Mouse (Mus musculus): Measurements from ENCODE around the gene Ube2l3. TPM values are rescaled to one million over a fixed set of nuclear protein-coding genes. Genes with fewer than 3 reads are reported as not detected.
A peak's percentile ranks its signal among the peaks of the same experiment; 100 is the strongest.

Ube2l3 gene
- polyA plus RNA-seq, 1 experiment, result 51.2 TPM

DNA sequence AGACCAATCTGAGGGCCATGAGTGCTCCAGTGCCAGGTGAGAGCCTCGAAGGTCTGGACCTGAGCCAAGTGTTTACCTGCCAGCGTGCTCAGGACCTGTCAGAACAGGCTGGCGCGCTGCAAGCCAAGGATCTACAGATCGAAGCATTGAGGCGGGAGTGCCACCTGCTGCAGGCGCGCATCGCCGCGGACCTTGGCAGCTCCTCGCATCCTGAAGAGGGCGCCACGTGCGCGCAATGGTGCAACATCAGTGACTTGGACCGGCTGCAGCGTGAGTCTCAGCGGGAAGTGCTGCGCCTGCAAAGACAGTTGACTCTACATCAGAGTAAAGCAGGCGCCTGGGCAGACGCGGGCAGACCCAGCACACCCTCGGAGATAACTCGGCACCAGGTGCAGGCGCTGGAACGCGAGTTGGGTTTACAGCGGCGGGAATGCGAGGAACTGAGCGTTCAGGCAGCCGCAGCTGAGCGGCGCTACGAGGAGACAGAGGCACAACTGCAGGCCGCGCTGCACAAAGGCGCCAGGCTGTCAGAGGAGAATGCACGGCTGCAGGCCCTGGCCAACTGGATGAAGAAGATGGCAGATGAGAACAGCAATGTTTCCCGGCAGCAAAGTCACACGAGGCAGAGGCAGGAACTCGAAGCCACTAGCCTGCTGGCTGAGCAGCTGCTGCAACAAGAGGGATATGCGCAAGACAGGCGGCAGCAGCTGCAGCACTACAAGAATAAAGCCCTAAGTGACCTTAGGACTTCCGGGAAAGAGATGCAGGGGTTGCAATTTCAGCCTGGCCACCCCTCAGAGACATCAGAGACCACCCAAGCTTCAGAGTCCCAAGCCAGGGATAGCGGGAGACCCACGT lies 7.8 kb upstream of the Ube2l3 start:
- DNase-seq, result peak; percentile 89
- WGBS, result 8% methylated on average over 48 of the region's 48 CpGs
- peak overlapping the region; percentile 43 for H3K4me3 ChIP-seq (replicated peaks; ENCODE audit: extremely low read depth, low read depth, low read length)
- peaks cover 7% of the 10 kb centered on the region; the same call in 1 of the 2 replicates for H3K4me1 ChIP-seq (ENCODE audit: control insufficient read depth, insufficient read depth, low read length)
- TF ChIP-seq POLR2A (IDR thresholded peaks at IDR 0.05; ENCODE audit: borderline replicate concordance, extremely low read depth, low read depth, low read length), result no peak
- peak; percentile 77 for TF ChIP-seq CTCF (IDR thresholded peaks at IDR 0.05; ENCODE audit: insufficient read depth, low read length)

DNA sequence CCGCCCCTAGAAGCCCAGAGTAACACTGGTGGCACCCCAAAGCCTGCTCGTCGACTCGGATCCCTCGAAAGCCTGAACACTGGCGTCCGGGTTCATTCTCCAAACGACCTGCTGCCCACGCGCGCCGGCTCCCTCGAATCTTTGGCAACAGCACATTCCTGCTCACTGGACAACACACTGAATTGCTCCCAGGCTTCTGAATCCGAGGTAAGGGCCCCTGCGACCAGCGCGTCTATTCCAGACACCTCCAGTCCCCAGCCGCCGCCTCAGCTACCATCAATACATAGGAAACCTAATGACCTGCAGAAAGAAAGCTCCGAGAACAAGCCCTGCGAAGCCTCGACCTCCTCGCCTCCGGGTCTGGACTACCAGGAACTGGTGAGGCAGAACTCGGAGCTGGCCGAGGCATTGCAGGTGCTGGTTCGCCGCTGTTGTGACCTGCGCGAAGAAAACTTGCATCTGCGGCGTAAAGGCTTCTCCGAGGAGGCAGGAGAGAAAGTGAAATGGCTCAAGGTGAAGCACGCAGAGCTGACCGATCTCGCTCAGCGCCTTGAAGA lies 7.0 kb upstream of the Ube2l3 start:
- 2% methylated on average over 37 of the region's 37 CpGs for WGBS
- no peak for DNase-seq

DNA sequence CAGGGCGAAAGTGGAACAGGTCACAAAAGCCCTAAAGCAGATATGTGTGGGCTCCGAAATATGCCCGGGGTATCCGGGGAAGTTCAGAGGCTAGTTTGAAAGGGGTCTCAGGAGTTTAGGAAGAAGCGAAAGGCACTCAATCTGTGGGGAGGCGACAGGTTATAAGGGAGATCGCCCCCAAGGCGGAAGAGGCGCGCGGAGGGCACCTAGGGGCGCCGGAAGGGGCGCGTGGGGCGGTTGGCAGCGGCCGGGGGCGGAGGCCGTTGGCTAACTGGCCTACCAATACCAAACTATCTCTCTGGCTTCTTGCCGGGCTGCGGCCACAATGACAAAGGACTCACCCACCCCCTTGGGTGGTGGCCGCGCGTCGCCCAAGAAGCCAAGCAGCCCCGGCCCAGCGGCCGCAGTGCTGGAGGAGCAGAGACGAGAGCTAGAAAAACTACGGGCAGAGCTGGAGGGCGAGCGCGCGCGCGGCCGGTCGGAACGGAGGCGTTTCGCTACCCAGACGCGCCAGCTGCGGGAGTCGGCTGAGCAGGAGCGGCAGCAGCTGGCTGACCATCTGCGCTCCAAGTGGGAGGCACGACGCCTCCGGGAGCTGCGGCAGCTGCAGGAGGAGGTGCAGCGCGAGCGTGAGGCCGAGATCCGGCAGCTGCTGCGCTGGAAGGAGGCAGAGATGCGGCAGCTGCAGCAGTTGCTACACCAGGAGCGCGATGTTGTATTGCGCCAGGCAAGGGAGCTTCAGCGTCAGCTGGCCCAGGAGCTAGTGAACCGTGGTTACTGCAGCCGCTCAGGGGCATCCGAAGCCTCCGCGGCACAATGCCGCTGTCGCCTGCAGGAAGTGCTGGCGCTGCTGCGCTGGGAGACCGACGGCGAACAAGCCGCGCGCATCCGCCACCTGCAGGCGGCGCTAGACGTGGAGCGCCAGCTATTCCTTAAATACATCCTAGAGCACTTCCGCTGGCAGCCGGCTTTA lies 6.2 kb upstream of the Ube2l3 start, which contains the start of gene Rimbp3:
Gene Rimbp3, plus strand, starts transcription at position 215 of the 973 bp plus-strand sequence.
- WGBS, result under 1% methylated on average over 85 of the region's 85 CpGs
- DNase-seq, result peak; percentile 85
- TF ChIP-seq POLR2A (IDR thresholded peaks at IDR 0.05; ENCODE audit: borderline replicate concordance, extremely low read depth, low read depth, low read length), result no peak
- peak; percentile 69 for TF ChIP-seq CTCF (IDR thresholded peaks at IDR 0.05; ENCODE audit: insufficient read depth, low read length)
- H3K4me1 ChIP-seq (ENCODE audit: control insufficient read depth, insufficient read depth, low read length), result peaks cover 7% of the 10 kb centered on the region; the same call in 1 of the 2 replicates
- H3K4me3 ChIP-seq (replicated peaks; ENCODE audit: extremely low read depth, low read depth, low read length), result peak within 1 kb of the TSS; percentile 58

More for the DNA sequence above, 7.0 kb upstream of the Ube2l3 start:
- Histone ChIP-seq H3K4me3 (replicated peaks; ENCODE audit: extremely low read depth, low read depth, low read length) (peak overlapping the region; percentile 43), H3K4me1 (ENCODE audit: control insufficient read depth, insufficient read depth, low read length) (peaks cover 7% of the 10 kb centered on the region; the same call in 1 of the 2 replicates)
- TF ChIP-seq POLR2A (IDR thresholded peaks at IDR 0.05; ENCODE audit: borderline replicate concordance, extremely low read depth, low read depth, low read length) (no peak), CTCF (IDR thresholded peaks at IDR 0.05; ENCODE audit: insufficient read depth, low read length) (no peak)

DNA sequence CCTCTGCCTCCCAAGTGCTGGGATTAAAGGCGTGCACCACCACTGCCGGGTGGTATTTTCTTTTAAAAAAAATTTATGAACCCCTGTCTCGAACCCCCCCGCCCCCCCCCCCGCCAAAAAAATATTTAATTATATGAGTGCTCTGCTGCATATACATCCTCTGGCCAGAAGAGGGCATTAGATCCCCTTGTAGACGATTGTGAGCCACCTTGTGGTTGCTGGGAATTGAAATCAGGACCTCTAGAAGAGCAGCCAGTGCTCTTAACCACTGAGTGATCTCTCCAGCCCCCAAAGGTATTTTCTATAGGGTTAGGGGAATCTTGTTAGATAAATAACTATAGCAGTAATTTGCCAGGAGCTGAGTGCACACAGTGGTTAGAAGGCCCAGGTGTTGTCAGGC lies 2.5 kb upstream of the Ube2l3 start:
- peaks cover 5% of the 10 kb centered on the region for H3K4me1 ChIP-seq (ENCODE audit: control insufficient read depth, insufficient read depth, low read length)
- 2% methylated on average over 6 of the region's 6 CpGs for WGBS
- no peak overlapping the region for H3K4me3 ChIP-seq (replicated peaks; ENCODE audit: extremely low read depth, low read depth, low read length)
- TF ChIP-seq POLR2A (IDR thresholded peaks at IDR 0.05; ENCODE audit: borderline replicate concordance, extremely low read depth, low read depth, low read length) (no peak), CTCF (IDR thresholded peaks at IDR 0.05; ENCODE audit: insufficient read depth, low read length) (peak; percentile 15; the same call in 1 of the 2 replicates)
- DNase-seq, result peak; percentile 34

DNA sequence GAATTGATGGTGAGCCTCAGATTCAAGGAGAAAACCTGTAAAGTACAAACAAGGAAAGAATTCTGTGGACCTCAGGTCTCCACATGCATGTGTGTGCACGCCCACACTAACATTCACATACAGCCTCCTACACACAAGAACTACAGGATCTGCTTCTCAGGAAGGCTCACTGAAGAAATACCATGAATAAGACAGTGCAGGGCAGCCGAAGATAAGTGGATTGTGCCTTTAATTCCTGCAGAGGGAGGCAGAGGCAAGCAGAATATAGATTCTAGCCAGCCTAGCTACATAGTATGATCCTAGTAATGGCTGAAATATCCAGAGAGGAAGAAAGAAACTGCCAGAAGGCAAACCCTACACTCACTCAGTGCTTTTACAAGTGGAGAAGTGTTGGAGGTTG lies 472 bp downstream of the Ube2l3 start:
- no peak for DNase-seq
- 55% methylated on average over 2 of the region's 2 CpGs for WGBS

GRCm38 (mm10) chr16:17200953-17201707 lies 1.3 kb downstream of the Ube2l3 start:
- Histone ChIP-seq H3K4me1 (ENCODE audit: control insufficient read depth, insufficient read depth, low read length) (peaks cover 2% of the 10 kb centered on the region; the same call in 1 of the 2 replicates), H3K4me3 (replicated peaks; ENCODE audit: extremely low read depth, low read depth, low read length) (peak overlapping the region; percentile 73)
- TF ChIP-seq POLR2A (IDR thresholded peaks at IDR 0.05; ENCODE audit: borderline replicate concordance, extremely low read depth, low read depth, low read length) (peak; percentile 70; the same call in 1 of the 2 replicates), CTCF (IDR thresholded peaks at IDR 0.05; ENCODE audit: insufficient read depth, low read length) (no peak)
- under 1% methylated on average over 72 of the region's 72 CpGs for WGBS
- peak; percentile 80 for DNase-seq

More for the DNA sequence above, 472 bp downstream of the Ube2l3 start:
- no peak overlapping the region for H3K4me3 ChIP-seq (replicated peaks; ENCODE audit: extremely low read depth, low read depth, low read length)
- TF ChIP-seq CTCF (IDR thresholded peaks at IDR 0.05; ENCODE audit: insufficient read depth, low read length) (no peak), POLR2A (IDR thresholded peaks at IDR 0.05; ENCODE audit: borderline replicate concordance, extremely low read depth, low read depth, low read length) (no peak)
- peaks cover 2% of the 10 kb centered on the region; the same call in 1 of the 2 replicates for H3K4me1 ChIP-seq (ENCODE audit: control insufficient read depth, insufficient read depth, low read length)

GRCm38 (mm10) chr16:17200121-17200952 lies 2.1 kb downstream of the Ube2l3 start:
- no peak for DNase-seq
- whole genome bisulfite sequencing, result 2% methylated on average over 24 of the region's 24 CpGs
- TF ChIP-seq POLR2A (IDR thresholded peaks at IDR 0.05; ENCODE audit: borderline replicate concordance, extremely low read depth, low read depth, low read length), result no peak
- TF ChIP-seq CTCF (IDR thresholded peaks at IDR 0.05; ENCODE audit: insufficient read depth, low read length), result no peak
- Histone ChIP-seq H3K4me3 (replicated peaks; ENCODE audit: extremely low read depth, low read depth, low read length) (peak overlapping the region; percentile 73), H3K4me1 (ENCODE audit: control insufficient read depth, insufficient read depth, low read length) (peaks cover 4% of the 10 kb centered on the region; the same call in 1 of the 2 replicates)

All from lung, adult 2 months (tissue).